Mouse (Mus musculus) cerebellum, adult 2 months (tissue): ENCODE data around the gene Zfp185. TPM values are rescaled to one million over a fixed set of nuclear protein-coding genes. Genes with fewer than 3 reads are reported as not detected.

ENCODE experiments used
- DNase-seq, 2 experiments: peaks; one replicate each; pipeline ENCODE4 v3.0.0; 2021
- H3K27ac ChIP-seq: fragments of 200-500 bp; 2 replicates; pipeline ENCODE4 v1.5.1; 2012; ENCODE audit warnings: low read length, control low read depth, inconsistent platforms; ENCODE audit not compliant: insufficient read depth
- H3K27me3 ChIP-seq: fragments of 200-500 bp; 2 replicates; pipeline ENCODE4 v1.6.1; 2012; ENCODE audit warnings: inconsistent platforms, mild to moderate bottlenecking, low read length, moderate library complexity; ENCODE audit not compliant: control insufficient read depth, insufficient read depth
- H3K4me1 ChIP-seq: fragments of 200-500 bp; 2 replicates; pipeline ENCODE4 v1.6.1; 2011; ENCODE audit warnings: low read length; ENCODE audit not compliant: control insufficient read depth, insufficient read depth
- H3K4me3 ChIP-seq: fragments of 200-500 bp; replicated peaks from 2 replicates; pipeline ENCODE3; 2011; ENCODE audit warnings: mild to moderate bottlenecking, low read depth, low read length, control low read depth; ENCODE audit not compliant: insufficient read depth
- CTCF ChIP-seq: fragments of 200-500 bp; IDR thresholded peaks from 2 replicates; pipeline ENCODE4 v1.5.1; 2011; ENCODE audit warnings: low read depth, mild to moderate bottlenecking, control low read depth, low read length, moderate library complexity, borderline replicate concordance; ENCODE audit not compliant: insufficient read depth
- POLR2A ChIP-seq: fragments of 200-500 bp; IDR thresholded peaks from 2 replicates; pipeline ENCODE4 v1.6.1; 2011; ENCODE audit warnings: low read length, control low read depth, borderline replicate concordance; ENCODE audit not compliant: insufficient read depth
- WGBS: fragments of 180-500 bp; shearing (Covaris S2); methylation state at CpG from one replicate; pipeline ENCODE4 v1.1.7; 2018; 5-methylcytosine and 5-hydroxymethylcytosine counted together
- polyA plus RNA-seq: library from polyadenylated mRNA; depleted of rRNA; stranded (reverse); fragments of >200 nt; gene quantifications from 2 replicates; pipeline ENCODE4 v1.2.3, GENCODE M21; 2012; rRNA removed

Zfp185 gene
- polyA plus RNA-seq = 0.41 and 0.95 TPM in 2 replicates

DNA sequence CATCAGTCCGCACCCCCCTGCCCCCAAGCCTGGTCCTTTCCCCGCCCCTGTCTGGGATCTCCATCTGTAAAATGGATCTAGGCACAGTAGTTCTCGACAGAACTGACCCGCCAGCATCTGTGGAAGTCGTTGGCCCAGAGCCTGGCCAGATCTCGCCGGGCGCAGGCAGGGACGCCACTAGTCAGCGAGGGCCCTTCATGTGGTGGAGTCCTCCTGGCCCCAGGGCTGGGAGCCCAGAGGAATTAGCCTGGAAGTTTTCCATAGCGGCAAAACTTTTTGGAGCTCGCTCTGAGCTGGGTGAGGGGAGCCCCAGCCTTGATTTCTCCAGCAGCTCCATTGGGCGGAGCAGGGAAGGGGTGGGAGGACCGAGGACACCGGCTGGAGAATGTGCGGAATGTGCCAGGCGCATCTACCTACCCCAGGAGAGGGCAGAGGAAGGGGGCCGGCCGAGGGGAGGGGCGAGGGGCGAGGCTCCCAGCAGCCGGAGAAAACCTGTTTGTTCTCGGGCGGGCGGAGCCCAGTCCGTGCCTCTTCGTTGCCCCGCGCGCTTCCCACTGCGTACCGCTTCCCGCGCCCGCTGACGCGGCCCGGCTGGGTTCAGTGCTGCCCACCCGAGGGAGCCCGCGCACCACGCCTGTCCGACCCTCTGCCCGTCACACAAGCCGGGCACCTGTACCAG is at the start of gene Zfp185:
TSS of gene Zfp185 (plus strand) at position 499 of the 679 bp plus-strand sequence.
- Histone ChIP-seq H3K4me3 (peak within 1 kb of the TSS; percentile 9), H3K27me3 (no peaks in the 10 kb centered on the region), H3K4me1 (no peaks in the 10 kb centered on the region), H3K27ac (no peak within 1 kb of the TSS)
- no peak for TF ChIP-seq POLR2A
- no peak for DNase-seq
- 8% methylated on average over 29 of the region's 45 CpGs for WGBS

DNA sequence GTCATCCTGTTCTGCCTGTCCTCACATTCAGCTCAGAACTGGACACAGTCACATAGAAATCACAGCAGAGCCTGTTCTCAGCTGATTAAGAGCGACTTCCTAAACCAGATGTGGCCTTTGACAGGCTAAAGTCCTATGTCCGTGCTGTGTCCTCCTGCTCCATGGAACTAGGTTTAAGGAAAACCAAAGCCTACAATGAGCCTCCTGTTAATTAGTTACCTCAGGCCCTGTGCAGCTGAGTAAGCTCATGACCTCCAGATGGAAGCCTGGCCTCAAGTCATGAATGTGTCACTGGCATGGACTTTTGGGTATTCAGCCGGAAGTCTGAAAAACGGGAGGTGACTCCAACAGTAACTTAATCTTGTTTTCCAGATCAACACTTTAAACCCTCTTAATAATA is 33.7 kb upstream of the Zfp185 start:
- TF ChIP-seq POLR2A = no peak
- TF ChIP-seq CTCF = no peak
- WGBS = 72% methylated on average over 4 of the region's 4 CpGs
- DNase-seq = no peak
- Histone ChIP-seq H3K4me1 (no peaks in the 10 kb centered on the region), H3K27me3 (no peaks in the 10 kb centered on the region), H3K4me3 (no peak overlapping the region), H3K27ac (no peak overlapping the region)

DNA sequence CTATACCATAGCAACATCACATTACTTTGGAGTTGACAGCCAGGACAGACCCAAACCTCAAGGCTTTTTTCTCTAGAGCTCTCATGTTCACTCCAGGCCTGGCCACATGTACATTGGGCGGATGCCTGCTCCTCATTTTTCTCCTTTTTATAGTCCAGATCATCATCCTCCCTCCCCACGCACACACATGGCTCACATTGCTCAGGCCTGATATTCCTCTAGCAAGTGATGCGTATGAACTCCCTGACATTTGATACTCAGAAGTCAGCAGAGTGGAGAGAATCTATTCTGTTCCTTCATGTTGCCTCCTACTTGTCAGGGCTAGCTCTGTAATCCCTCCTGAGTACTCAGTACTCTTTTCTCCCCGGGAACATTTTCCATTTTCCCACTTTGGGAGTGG is 30.7 kb upstream of the Zfp185 start:
- Histone ChIP-seq H3K27me3 (no peaks in the 10 kb centered on the region), H3K4me3 (no peak overlapping the region), H3K27ac (no peak overlapping the region), H3K4me1 (no peaks in the 10 kb centered on the region)
- DNase-seq = no peak
- TF ChIP-seq CTCF (no peak), POLR2A (no peak)
- 85% methylated on average over 4 of the region's 4 CpGs for WGBS

DNA sequence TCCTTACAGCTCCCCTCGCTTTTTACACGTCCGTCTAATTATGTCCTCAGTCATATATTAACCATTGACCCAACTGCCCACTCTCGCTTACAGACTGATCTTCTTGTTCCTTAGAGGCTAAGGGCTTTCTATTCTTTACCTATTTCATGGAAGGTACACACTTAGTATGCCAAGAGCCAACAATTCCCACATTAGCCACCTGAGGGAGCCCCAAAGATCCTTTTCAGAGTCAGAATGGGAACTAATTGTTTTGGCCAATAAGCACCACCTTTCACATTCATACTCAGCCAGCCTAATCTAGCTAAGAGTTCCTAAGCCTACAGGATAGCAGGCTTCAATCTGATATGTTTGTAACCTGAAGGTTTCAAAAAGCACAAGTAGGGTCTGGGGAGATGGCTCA is 26.7 kb upstream of the Zfp185 start:
- DNase-seq = no peak
- Histone ChIP-seq H3K27ac (no peak overlapping the region), H3K4me1 (no peaks in the 10 kb centered on the region), H3K27me3 (no peaks in the 10 kb centered on the region), H3K4me3 (no peak overlapping the region)
- 96% methylated on average over 4 of the region's 4 CpGs for WGBS
- TF ChIP-seq CTCF (no peak), POLR2A (no peak)

DNA sequence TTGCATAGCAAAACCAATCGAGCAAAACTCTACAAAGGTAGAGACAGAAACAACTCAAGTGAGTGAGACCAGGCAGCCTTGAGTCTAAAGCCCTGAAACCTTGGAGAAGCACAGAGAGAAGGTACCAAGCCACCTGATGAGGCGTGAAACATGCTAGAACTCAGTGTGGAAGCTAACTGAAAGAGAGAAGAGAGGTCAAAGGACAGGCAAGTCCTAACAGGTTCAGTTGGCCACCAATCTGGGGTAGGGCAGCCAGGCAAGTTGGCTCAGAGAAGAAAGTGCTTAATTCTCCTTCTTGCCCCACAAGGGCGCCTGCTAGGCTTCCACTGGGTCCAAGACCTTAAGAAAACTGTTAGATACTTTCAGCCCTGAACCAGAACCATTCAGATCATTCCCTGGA is 25.6 kb upstream of the Zfp185 start:
- Histone ChIP-seq H3K27me3 (no peaks in the 10 kb centered on the region), H3K4me1 (no peaks in the 10 kb centered on the region), H3K4me3 (no peak overlapping the region), H3K27ac (no peak overlapping the region)
- TF ChIP-seq CTCF (no peak), POLR2A (no peak)
- WGBS = 92% methylated on average over 3 of the region's 3 CpGs
- no peak for DNase-seq

DNA sequence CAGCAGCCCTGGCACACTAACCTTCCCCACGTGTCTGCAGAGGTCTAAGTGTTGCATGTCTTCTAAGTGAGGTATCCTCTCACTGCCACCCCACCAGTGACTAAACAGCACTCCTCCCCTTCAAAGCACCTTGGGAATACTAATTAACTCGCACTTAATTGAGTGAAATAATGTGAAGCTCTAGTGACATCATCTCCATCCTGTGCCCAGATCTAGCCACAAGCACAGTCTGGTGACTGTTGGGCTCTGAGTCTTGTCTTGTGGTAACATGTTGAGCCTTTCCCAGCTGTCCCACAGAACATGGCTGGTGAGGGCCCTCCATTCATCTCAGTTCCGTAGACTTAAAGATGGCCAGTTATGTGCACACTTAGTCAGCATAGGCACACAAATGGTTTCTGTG is 24.4 kb upstream of the Zfp185 start:
- TF ChIP-seq CTCF (no peak), POLR2A (no peak)
- 38% methylated on average over 3 of the region's 3 CpGs for WGBS
- Histone ChIP-seq H3K4me3 (no peak overlapping the region), H3K4me1 (no peaks in the 10 kb centered on the region), H3K27me3 (no peaks in the 10 kb centered on the region), H3K27ac (no peak overlapping the region)
- DNase-seq = no peak

DNA sequence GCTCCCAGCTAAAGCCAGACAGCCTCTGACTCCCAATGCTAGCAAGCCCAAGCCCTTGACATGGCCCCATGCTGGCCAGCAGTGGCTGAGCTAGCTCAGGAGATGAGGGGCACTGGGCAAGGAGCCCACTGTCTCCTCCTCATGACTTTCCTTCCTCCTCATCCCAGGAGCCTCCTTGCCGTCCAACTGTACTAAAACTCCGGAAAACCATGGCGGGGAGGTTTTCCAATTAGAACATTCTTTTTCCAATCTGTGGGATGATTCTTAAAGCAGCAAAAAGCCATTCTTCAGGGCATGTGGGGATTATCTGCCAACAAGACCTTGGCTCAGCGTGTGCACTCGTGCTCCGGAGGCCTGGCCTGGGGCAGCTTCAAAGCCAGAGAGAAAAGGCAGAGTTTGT is 4.3 kb upstream of the Zfp185 start:
- no peaks in the 10 kb centered on the region for H3K4me1 ChIP-seq
- no peak overlapping the region for H3K27ac ChIP-seq
- H3K27me3 ChIP-seq = no peaks in the 10 kb centered on the region
- no peak for TF ChIP-seq POLR2A
- no peak for TF ChIP-seq CTCF
- 49% methylated on average over 6 of the region's 6 CpGs for WGBS
- H3K4me3 ChIP-seq = no peak overlapping the region
- DNase-seq = no peak

DNA sequence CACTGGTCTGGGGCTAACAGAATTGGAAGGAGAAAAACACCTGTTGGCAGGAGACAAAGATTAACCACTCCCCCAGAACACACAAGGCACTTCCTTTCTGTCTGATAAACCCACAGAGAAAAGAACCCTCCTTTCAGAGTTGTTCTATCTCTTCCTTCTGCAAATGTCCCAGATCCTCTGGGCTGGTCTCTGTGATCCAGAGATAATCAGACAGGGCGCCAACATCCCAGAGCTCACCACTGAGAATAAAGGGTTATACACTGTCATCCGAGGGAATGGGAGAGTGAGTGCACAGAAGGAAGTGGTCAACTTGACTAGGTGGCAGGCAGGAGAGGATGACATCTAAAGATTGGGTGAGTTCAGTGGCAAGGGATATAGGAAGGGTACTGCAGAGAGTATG is 1.5 kb upstream of the Zfp185 start:
- no peak overlapping the region for H3K27ac ChIP-seq
- no peaks in the 10 kb centered on the region for H3K27me3 ChIP-seq
- H3K4me3 ChIP-seq = no peak overlapping the region
- DNase-seq = no peak
- H3K4me1 ChIP-seq = no peaks in the 10 kb centered on the region
- 89% methylated on average over 2 of the region's 2 CpGs for WGBS
- TF ChIP-seq CTCF (no peak), POLR2A (no peak)
